Mouse (Mus musculus) adrenal gland, postnatal 10 days (tissue): Measurements from ENCODE around the gene A630076J17Rik. TPM values are rescaled to one million over a fixed set of nuclear protein-coding genes. Genes with fewer than 3 reads are reported as not detected.

Experiments used
- DNase-seq: peaks from one replicate; pipeline ENCODE4 v3.0.0; 2021; ENCODE audit warnings: mixed read lengths
- total RNA-seq, 2 experiments: library from RNA; stranded (reverse); gene quantifications; 2 replicates each; pipeline ENCODE4 v1.2.3; 2021

Gene A630076J17Rik
- total RNA-seq, 2 experiments from 2014 or later, result 0.45 TPM; not detected in 1

DNA sequence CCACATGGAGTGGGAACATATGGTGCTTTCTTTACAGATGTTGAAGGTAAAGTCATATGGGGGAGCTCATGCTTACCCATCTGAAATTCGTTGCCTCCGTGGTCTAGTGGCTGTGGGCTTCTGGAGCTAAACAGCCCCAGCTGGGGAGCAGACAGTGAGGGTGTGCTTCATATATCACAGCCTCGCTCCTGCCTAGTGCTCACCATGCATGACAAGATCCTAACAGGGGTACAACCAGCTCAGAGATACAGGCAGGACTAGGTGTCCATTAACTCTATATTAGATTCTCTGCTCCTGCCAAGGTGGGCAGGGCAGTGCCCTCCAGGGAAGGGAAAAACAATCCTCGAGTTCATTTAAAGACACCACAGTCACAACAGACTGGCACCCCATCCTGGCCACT, 788 bp downstream of the A630076J17Rik start:
- no peak for DNase-seq

- peak; percentile 89 for DNase-seq
Observed at GRCm38 (mm10) chr3:107233351-107233813, 3.0 kb downstream of the A630076J17Rik start.

GRCm38 (mm10) chr3:107233945-107234344, 3.5 kb downstream of the A630076J17Rik start:
- DNase-seq, result no peak

- DNase-seq, result no peak
Observed at GRCm38 (mm10) chr3:107238051-107238450, 7.6 kb downstream of the A630076J17Rik start.

- no peak for DNase-seq
Observed at GRCm38 (mm10) chr3:107238471-107238980, 8.1 kb downstream of the A630076J17Rik start.

DNA sequence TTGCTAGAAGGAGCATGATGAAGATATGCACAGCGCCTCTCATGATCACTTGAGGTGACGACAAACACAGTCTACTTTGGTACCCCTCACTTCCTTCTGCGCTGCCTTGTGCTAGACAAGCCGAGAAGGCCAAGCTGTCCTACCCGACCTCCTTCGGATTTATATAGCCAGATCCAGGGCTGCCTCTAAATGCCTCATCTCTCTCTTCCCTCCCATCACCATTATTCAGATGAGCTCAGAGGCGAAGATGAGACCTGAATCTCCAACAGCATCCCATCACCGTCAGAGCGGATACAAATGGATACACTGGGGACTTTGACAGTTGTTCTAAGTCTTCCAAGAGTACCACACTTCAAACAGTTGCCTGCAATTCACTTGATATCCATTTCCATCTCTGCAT, 9.2 kb downstream of the A630076J17Rik start, which contains the start of gene Prok1:
Prok1 (minus strand) TSS at position 101 of the 400 bp plus-strand sequence.
- DNase-seq, result no peak

DNA sequence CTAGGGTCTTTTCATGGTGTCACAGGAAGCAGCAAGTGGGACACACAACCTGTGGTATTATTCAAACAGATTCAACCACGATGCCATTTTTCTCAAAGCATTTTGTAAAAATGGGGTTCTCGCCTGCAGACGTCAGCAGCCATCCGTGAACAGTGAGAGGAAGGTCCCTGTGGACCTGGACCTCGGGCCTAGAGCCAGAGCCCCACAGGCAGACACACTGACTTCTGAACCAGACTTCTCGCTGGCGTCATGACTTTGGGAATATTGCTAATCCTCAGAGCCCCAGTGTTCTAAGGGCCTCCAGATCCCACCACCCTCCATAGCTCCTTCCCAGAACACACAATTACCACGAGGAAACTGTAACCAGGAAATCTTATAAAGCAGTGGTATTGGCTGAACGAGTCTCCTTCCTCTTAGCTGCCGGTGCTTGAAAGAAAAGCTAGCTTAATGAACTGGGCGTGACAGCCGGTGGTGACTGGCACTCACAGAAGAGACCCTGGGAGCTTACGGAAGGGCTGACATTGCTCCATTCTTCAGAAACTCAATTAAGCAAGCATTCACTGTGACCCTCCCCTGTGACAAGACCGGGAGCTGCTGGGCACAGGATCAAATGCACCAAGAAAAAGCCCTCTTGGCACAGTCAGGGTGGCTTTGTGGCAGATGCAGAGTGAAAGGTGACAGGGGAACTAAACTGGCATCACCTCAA, 11.1 kb downstream of the A630076J17Rik start:
- peak; percentile 40 for DNase-seq

DNA sequence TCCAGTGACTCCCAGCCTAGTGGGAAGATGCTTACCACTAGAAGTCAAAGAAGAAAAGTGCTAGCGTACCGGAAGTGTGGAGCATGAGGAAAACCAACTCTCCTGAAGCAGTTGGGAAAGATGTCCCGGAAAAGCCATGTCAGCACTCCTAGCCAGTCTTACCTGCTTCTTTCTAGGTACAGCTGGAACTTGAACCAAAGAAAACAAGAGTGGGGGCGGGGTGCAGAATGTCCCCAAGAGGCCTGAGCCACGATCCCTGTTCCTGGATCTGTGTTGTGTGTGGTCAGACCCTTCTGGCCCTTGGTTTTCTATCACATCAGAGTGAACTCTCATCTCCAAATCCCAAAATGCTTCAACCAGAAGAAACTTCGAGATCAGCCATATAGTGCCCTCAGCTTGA, 16.5 kb downstream of the A630076J17Rik start:
- DNase-seq, result no peak

DNA sequence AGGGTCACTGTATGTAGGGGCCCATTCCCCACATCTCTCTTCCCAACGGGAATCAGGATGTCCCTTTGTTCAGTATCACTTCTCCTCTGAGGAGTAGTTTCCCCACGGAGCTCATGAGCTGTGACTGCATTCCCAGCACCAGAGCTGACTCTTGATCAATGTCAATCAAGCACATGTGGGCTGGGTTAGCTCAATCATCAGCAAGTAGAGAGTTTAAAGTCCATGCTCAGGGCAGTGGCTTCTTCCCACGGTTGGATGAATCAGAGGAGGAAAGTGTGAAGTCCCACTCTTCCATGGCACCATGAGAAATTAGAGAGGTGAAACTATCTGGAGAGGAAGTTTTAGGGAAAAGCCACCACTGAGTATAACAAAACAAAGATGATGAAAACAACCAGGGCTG, 18.6 kb downstream of the A630076J17Rik start:
- no peak for DNase-seq

DNA sequence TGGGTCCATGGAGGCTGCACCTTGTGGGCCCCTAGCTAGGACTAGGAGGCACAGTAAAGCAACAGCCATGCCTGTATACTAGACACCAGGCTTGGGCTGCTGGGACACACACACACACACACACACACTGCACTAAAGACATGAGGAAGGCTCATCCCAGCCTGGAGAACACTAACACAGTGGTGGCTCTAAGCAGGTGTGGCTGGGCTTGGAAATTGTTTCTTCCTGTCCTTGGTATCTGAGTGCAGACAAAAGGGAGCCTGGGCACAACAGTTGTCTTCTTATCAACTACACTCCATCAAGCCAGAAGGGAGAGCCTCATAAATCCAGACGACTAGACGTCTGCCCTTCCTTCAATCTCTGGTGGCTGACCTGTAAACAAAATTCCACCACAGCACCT, 19.9 kb downstream of the A630076J17Rik start:
- no peak for DNase-seq

DNA sequence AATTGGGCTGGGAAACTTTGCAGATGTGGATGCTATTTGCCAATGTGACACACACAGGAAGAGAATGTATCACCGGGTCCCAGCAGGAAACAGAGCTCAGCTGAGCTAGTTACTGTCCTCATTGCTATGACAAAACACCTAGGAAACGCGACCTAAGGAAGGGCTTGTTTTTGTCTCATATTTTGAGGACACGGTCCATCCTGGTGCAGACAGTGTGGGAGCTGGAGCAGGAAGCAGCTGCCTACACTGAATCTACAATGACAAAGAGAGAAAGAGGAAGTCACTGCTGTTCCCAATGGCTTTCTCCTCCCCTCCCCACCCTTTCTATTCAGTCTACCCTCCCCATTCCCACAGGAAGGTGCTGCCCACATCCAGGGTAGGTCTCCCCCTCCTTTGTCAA, 21.6 kb downstream of the A630076J17Rik start:
- no peak for DNase-seq

DNA sequence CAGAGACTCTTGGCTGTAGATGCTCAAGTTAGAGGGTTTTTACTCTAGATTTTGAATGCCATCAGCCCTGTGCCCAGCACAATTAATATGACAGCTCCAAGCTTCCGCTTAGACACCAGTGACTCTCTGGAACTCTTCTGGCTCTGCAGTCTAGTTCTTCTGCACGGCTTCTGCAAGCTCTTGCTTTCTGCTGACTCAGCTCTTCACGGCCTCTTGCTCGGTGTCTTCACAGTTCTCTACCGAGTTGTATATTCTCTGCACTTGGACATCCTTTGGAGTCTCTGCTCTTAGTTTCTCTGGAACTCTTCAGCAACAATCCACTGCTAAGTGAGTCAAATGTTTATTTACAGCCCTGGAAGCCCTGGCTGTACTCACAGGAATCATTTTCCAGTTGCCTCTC, 23.5 kb downstream of the A630076J17Rik start:
- no peak for DNase-seq

DNA sequence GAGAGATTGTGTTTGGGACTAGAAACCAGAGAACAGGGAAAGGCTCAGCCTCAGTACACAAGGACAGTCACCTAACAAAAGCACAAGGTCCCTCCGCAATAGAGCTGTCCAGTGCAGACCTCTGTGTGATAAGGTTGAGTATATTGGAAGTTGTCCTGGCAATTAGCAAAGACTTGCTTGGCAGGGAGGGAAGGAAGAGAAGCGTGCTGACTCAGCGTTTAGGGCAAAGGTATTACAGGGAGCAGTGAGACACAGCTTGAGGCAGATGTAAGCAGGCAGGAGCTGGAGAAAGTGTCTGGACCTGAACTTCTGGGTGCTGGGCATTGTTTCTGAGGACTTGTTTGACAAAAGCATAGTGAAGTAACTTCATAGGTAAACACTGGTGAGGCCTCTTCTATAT, 25.6 kb downstream of the A630076J17Rik start:
- no peak for DNase-seq

DNA sequence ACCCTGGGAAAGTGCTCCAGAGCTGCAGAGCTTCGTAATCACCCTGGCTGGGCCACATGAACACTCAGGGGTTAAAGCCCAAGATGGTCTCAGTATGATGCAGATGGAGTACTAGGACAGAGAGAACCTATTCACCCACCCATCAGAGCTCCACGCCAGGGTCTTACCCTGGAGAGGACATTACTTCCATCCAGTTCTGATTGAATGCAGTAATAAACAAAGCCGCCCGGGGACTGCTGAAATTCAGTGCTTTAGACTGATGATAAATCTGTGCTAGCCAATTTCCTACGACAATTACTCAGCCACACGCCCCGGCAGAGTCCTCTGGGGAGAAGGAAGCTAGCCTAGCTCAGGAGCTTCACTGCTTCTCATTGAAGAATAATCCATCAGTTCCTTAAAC, 26.3 kb downstream of the A630076J17Rik start:
- no peak for DNase-seq

DNA sequence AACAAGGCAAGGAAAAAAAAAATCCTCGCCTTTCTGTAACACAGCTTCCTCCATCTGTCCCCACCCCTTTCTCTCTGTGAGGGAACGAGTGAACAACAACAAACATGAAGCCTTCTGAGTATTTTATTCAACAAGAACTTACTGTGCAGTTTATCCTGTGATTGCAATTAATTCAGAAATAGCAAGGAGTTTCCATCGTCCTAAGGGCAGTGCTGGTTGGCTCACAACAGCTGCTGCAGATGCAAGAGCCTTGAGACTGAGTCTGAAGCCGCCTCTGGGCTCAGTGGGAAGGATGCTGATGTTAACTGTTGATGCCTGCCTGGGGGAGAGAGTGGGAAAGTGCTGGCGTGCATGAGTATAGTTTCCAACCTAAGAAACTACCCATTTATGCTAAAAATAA, 27.5 kb downstream of the A630076J17Rik start:
- DNase-seq, result no peak

- no peak for DNase-seq
Observed at GRCm38 (mm10) chr3:107260956-107261850, 30.8 kb downstream of the A630076J17Rik start.

- peak; percentile 69 for DNase-seq
Observed at GRCm38 (mm10) chr3:107261851-107262165, 31.4 kb downstream of the A630076J17Rik start.

- DNase-seq, result no peak
Observed at GRCm38 (mm10) chr3:107266814-107267345, 36.5 kb downstream of the A630076J17Rik start.

DNA sequence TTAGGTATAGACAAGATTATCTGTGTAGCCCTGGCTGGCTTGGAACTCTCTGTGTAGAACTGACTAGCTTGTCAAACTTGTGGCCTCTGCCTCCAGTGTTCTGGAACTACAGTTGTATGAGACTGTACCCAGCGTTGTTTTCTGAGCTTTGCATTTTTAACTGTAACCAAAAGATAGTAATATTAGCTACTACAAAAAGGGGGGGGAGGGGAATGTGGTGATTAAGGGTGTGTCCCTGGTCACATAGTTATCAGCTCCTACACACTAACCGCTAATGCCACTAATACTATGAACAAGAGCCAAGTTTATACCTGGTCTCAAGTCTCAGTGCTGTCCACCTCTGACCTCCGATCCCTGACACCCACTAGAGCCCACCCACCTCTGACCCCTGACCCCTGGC, 42.0 kb downstream of the A630076J17Rik start:
- no peak for DNase-seq

DNA sequence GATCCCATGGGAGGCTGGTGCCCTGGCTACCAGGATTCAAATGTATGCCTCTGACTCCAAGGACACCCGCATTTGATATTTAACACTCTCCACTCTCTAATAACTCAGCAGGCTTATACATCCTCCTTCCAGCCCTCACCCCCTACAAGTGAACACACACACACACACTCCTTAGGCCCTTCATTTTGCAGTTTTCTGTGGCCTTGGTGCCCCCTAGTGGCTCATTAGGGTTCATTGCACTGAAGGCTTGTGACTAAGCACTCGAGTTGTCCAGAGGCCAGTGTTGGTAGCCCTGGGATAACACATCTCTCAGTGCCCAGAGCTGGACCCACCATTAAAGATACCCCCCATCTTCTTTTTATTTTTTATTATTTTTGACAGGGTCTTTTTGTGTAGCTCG, 43.4 kb downstream of the A630076J17Rik start:
- peak; percentile 75 for DNase-seq

- no peak for DNase-seq
Observed at GRCm38 (mm10) chr3:107275351-107275750, 44.9 kb downstream of the A630076J17Rik start.

DNA sequence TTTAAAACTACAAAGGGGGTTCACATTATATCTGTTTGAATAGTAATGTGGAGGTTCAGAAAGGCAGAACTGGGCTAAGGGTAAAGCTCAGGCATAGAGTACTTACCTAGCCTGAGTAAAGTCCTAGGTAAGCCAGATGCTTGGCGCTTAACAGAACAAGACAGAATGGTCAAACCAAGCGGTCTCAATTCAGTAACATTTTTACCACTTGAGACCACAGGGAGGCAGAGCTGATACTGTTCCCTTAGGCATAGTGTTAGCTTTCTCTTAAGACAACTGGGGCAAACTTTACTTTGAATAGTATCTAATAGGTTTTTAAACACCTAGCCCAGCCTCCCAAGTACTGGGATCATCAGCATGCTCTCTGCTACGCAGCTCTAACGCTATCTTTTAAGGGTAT, 45.6 kb downstream of the A630076J17Rik start:
- no peak for DNase-seq

DNA sequence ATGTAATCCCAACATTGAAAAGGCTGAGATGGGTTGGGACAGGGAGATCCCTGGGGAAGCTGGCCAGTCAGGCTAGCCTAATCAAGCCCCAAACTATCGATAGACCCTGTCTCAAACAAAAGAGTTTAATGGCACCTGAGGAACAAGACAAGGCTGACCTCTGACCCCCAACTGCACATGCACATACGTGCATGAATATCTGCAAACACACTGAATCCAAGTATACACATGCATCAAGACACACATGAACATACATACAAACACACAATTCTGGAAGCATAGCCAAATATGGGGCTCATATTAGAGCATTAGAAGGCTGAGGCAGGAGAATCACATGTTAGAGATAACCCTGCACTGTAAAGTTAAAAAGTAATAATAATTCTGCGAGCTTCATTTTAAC, 46.2 kb downstream of the A630076J17Rik start:
- DNase-seq, result no peak
